Mouse (Mus musculus): Measurements from ENCODE around the gene Prmt9.

- TF ChIP-seq CTCF (IDR thresholded peaks at IDR 0.05): no peak
- TF ChIP-seq EP300 (IDR thresholded peaks at IDR 0.05): no peak
These were observed 14.7 kb upstream of the Prmt9 start for GRCm38 (mm10) chr8:77534358-77534992.
